Mouse (Mus musculus): ENCODE measurements around the gene Frg2f1. TPM values are rescaled to one million over a fixed set of nuclear protein-coding genes. Genes with fewer than 3 reads are reported as not detected.
"Not testable (repeated sequence)": the region's sequence is repeated elsewhere in the genome, so short reads cannot be mapped to it uniquely, and the experiment has no call there.

Gene Frg2f1
- polyA plus RNA-seq, 1 experiment from 2014 or later = 5.1 TPM

- H3K9me3 ChIP-seq; H3K27me3 ChIP-seq; H3K9ac ChIP-seq (replicated peaks); H3K4me3 ChIP-seq (replicated peaks); H3K27ac ChIP-seq; H3K4me2 ChIP-seq (replicated peaks); ATAC-seq; H3K36me3 ChIP-seq: not testable (repeated sequence)
- peaks cover 23% of the 10 kb centered on the region for H3K4me1 ChIP-seq (replicated peaks)
- WGBS = 94% methylated on average over 4 of the region's 4 CpGs
Observed at GRCm38 (mm10) chr4:119536615-119537014, 2.7 kb downstream of the Frg2f1 start, which contains the start of gene Foxj3. TSS of gene Foxj3 (plus strand) at chr4:119537004.

- Histone ChIP-seq H3K36me3 (no peaks in the 10 kb centered on the region), H3K27me3 (no peaks in the 10 kb centered on the region), H3K9ac (replicated peaks) (no peak overlapping the region), H3K4me1 (replicated peaks) (peaks cover 10% of the 10 kb centered on the region), H3K4me2 (replicated peaks) (no peak overlapping the region), H3K27ac (no peak overlapping the region), H3K9me3 (no peaks in the 10 kb centered on the region), H3K4me3 (replicated peaks) (no peak overlapping the region)
- 56% methylated on average over 4 of the region's 4 CpGs for WGBS
- ATAC-seq = no peak
Observed at GRCm38 (mm10) chr4:119535103-119535502, 4.2 kb downstream of the Frg2f1 start.

GRCm38 (mm10) chr4:119531813-119532212 is 7.5 kb downstream of the Frg2f1 start:
- H3K9me3 ChIP-seq = no peaks in the 10 kb centered on the region
- no peaks in the 10 kb centered on the region for H3K27me3 ChIP-seq
- no peak overlapping the region for H3K4me2 ChIP-seq (replicated peaks)
- H3K9ac ChIP-seq (replicated peaks) = no peak overlapping the region
- WGBS = 64% methylated on average over 2 of the region's 2 CpGs
- no peaks in the 10 kb centered on the region for H3K4me1 ChIP-seq (replicated peaks)
- H3K27ac ChIP-seq = no peak overlapping the region
- H3K36me3 ChIP-seq = no peaks in the 10 kb centered on the region
- H3K4me3 ChIP-seq (replicated peaks) = no peak overlapping the region
- no peak for ATAC-seq

- Histone ChIP-seq H3K36me3 (no peaks in the 10 kb centered on the region), H3K4me2 (replicated peaks) (no peak overlapping the region), H3K9me3 (no peaks in the 10 kb centered on the region), H3K4me3 (replicated peaks) (no peak overlapping the region), H3K9ac (replicated peaks) (no peak overlapping the region), H3K27me3 (no peaks in the 10 kb centered on the region), H3K27ac (no peak overlapping the region), H3K4me1 (replicated peaks) (peaks cover 13% of the 10 kb centered on the region)
- no peak for ATAC-seq
Observed at GRCm38 (mm10) chr4:119526329-119526845, 12.9 kb downstream of the Frg2f1 start.

GRCm38 (mm10) chr4:119524466-119524865 is 14.9 kb downstream of the Frg2f1 start:
- Histone ChIP-seq H3K27ac (peak overlapping the region; percentile 85), H3K27me3 (no peaks in the 10 kb centered on the region), H3K4me1 (replicated peaks) (peaks cover 13% of the 10 kb centered on the region), H3K4me2 (replicated peaks) (peak overlapping the region; percentile 24; the same call in 1 of the 2 replicates), H3K9ac (replicated peaks) (no peak overlapping the region), H3K36me3 (no peaks in the 10 kb centered on the region), H3K9me3 (no peaks in the 10 kb centered on the region), H3K4me3 (replicated peaks) (no peak overlapping the region)
- 90% methylated on average over 2 of the region's 2 CpGs for WGBS
- ATAC-seq = no peak

GRCm38 (mm10) chr4:119524010-119524409 is 15.3 kb downstream of the Frg2f1 start:
- peak; percentile 45 for ATAC-seq
- Histone ChIP-seq H3K4me1 (replicated peaks) (peaks cover 13% of the 10 kb centered on the region), H3K9ac (replicated peaks) (no peak overlapping the region), H3K4me2 (replicated peaks) (peak overlapping the region; percentile 24), H3K4me3 (replicated peaks) (no peak overlapping the region), H3K27ac (peak overlapping the region; percentile 85), H3K9me3 (no peaks in the 10 kb centered on the region), H3K27me3 (no peaks in the 10 kb centered on the region), H3K36me3 (no peaks in the 10 kb centered on the region)
- 77% methylated on average over 1 of the region's 1 CpGs for WGBS

GRCm38 (mm10) chr4:119523575-119523974 is 15.8 kb downstream of the Frg2f1 start:
- Histone ChIP-seq H3K27me3 (no peaks in the 10 kb centered on the region), H3K9ac (replicated peaks) (no peak overlapping the region), H3K9me3 (no peaks in the 10 kb centered on the region), H3K36me3 (no peaks in the 10 kb centered on the region), H3K4me3 (replicated peaks) (no peak overlapping the region), H3K4me2 (replicated peaks) (peak overlapping the region; percentile 24), H3K4me1 (replicated peaks) (peaks cover 13% of the 10 kb centered on the region), H3K27ac (peak overlapping the region; percentile 85)
- 60% methylated on average over 4 of the region's 4 CpGs for WGBS
- peak; percentile 62 for ATAC-seq

GRCm38 (mm10) chr4:119512731-119513141 is 26.6 kb downstream of the Frg2f1 start:
- Histone ChIP-seq H3K27ac (no peak overlapping the region), H3K4me3 (replicated peaks) (no peak overlapping the region), H3K27me3 (no peaks in the 10 kb centered on the region), H3K4me2 (replicated peaks) (no peak overlapping the region), H3K9me3 (no peaks in the 10 kb centered on the region), H3K36me3 (no peaks in the 10 kb centered on the region), H3K4me1 (replicated peaks) (no peaks in the 10 kb centered on the region), H3K9ac (replicated peaks) (no peak overlapping the region)
- no peak for ATAC-seq
- WGBS = 69% methylated on average over 3 of the region's 3 CpGs

- no peaks in the 10 kb centered on the region for H3K9me3 ChIP-seq
- H3K36me3 ChIP-seq = no peaks in the 10 kb centered on the region
- no peaks in the 10 kb centered on the region for H3K27me3 ChIP-seq
- ATAC-seq = no peak
- 62% methylated on average over 2 of the region's 2 CpGs for WGBS
- H3K4me1 ChIP-seq (replicated peaks) = no peaks in the 10 kb centered on the region
- H3K27ac ChIP-seq = no peak overlapping the region
- no peak overlapping the region for H3K4me2 ChIP-seq (replicated peaks)
- no peak overlapping the region for H3K9ac ChIP-seq (replicated peaks)
- no peak overlapping the region for H3K4me3 ChIP-seq (replicated peaks)
Observed at GRCm38 (mm10) chr4:119511591-119511990, 27.7 kb downstream of the Frg2f1 start.

GRCm38 (mm10) chr4:119498319-119498848 is 40.9 kb downstream of the Frg2f1 start:
- H3K36me3 ChIP-seq = no peaks in the 10 kb centered on the region
- no peak overlapping the region for H3K9ac ChIP-seq (replicated peaks)
- ATAC-seq = no peak
- 69% methylated on average over 5 of the region's 5 CpGs for WGBS
- H3K9me3 ChIP-seq = no peaks in the 10 kb centered on the region
- H3K27ac ChIP-seq = no peak overlapping the region
- no peak overlapping the region for H3K4me3 ChIP-seq (replicated peaks)
- H3K27me3 ChIP-seq = peaks cover 10% of the 10 kb centered on the region; the same call in 1 of the 2 replicates
- no peaks in the 10 kb centered on the region for H3K4me1 ChIP-seq (replicated peaks)
- H3K4me2 ChIP-seq (replicated peaks) = no peak overlapping the region

- H3K36me3 ChIP-seq = no peaks in the 10 kb centered on the region
- H3K4me1 ChIP-seq (replicated peaks) = peaks cover 17% of the 10 kb centered on the region
- H3K4me2 ChIP-seq (replicated peaks) = peak overlapping the region; percentile 60
- ATAC-seq = peak; percentile 67; the same call in 1 of the 2 replicates
- peaks cover 15% of the 10 kb centered on the region; the same call in 1 of the 2 replicates for H3K27me3 ChIP-seq
- WGBS = 32% methylated on average over 10 of the region's 10 CpGs
- peak overlapping the region; percentile 72 for H3K9ac ChIP-seq (replicated peaks)
- H3K9me3 ChIP-seq = no peaks in the 10 kb centered on the region
- peak overlapping the region; percentile 83 for H3K27ac ChIP-seq
- H3K4me3 ChIP-seq (replicated peaks) = peak overlapping the region; percentile 57
Observed at GRCm38 (mm10) chr4:119492933-119493327, 46.4 kb downstream of the Frg2f1 start.

GRCm38 (mm10) chr4:119492291-119492932 is 46.9 kb downstream of the Frg2f1 start, which contains the start of gene Rimkla:
TSS of gene Rimkla (minus strand) at chr4:119492628.
- peak within 1 kb of the TSS; percentile 57 for H3K4me3 ChIP-seq (replicated peaks)
- H3K4me1 ChIP-seq (replicated peaks) = peaks cover 17% of the 10 kb centered on the region
- no peaks in the 10 kb centered on the region for H3K36me3 ChIP-seq
- ATAC-seq = peak; percentile 95
- under 1% methylated on average over 55 of the region's 77 CpGs for WGBS
- no peaks in the 10 kb centered on the region for H3K9me3 ChIP-seq
- H3K4me2 ChIP-seq (replicated peaks) = peak within 1 kb of the TSS; percentile 60
- peaks cover 15% of the 10 kb centered on the region; the same call in 1 of the 2 replicates for H3K27me3 ChIP-seq
- peak within 1 kb of the TSS; percentile 72 for H3K9ac ChIP-seq (replicated peaks)
- peak within 1 kb of the TSS; percentile 83 for H3K27ac ChIP-seq

All from midbrain, embryonic 13.5 days (tissue).